ENCODE assay signal across 8 mouse cellular contexts in genomic region chr5:142904208-142905037, GRCm38 (mm10). TPM values are rescaled to one million over a fixed set of nuclear protein-coding genes. Genes with fewer than 3 reads are reported as not detected.
DNase-seq lines count a peak whose midpoint lies in the region; ATAC-seq and TF ChIP-seq lines count a peak whose summit lies in the region.

No protein-coding gene starts in this region.

- no peak for TF ChIP-seq POLR2A in cerebellum, adult 2 months (IDR thresholded peaks at IDR 0.05; ENCODE audit: borderline replicate concordance, insufficient read depth, low read length)
- TF ChIP-seq POLR2A in embryonic fibroblast, embryonic 13.5 days (IDR thresholded peaks at IDR 0.05; ENCODE audit: low read depth, low read length) = peak; percentile 62
- no peak for TF ChIP-seq POLR2A in small intestine, adult 2 months (IDR thresholded peaks at IDR 0.05; ENCODE audit: low read depth, low read length)

- 34% methylated on average over 19 of the region's 19 CpGs for WGBS in cerebellum, adult 2 months
- WGBS in intestine, postnatal 0 days = 40% methylated on average over 19 of the region's 19 CpGs
- 42% methylated on average over 19 of the region's 19 CpGs for WGBS in small intestine, adult 2 months

- no peaks in the 10 kb centered on the region for H3K9me3 ChIP-seq in intestine, postnatal 0 days (ENCODE audit: control insufficient read depth)

- peaks cover 62% of the 10 kb centered on the region for H3K36me3 ChIP-seq in intestine, postnatal 0 days (ENCODE audit: control insufficient read depth, insufficient read depth)
- H3K36me3 ChIP-seq in small intestine, adult 2 months (ENCODE audit: control insufficient read depth, insufficient read depth, low read length) = peaks cover 62% of the 10 kb centered on the region

- H3K27ac ChIP-seq in cerebellum, adult 2 months (ENCODE audit: insufficient read depth, low read length) = no peak overlapping the region
- peak overlapping the region; percentile 99 for H3K27ac ChIP-seq in embryonic fibroblast, embryonic 13.5 days (ENCODE audit: insufficient read depth, low read length)
- H3K27ac ChIP-seq in intestine, postnatal 0 days (ENCODE audit: low read depth, low read length) = peak overlapping the region; percentile 100
- H3K27ac ChIP-seq in small intestine, adult 2 months (ENCODE audit: insufficient read depth, low read depth, low read length) = peak overlapping the region; percentile 99

- H3K4me2 ChIP-seq in intestine, postnatal 0 days (replicated peaks; ENCODE audit: low read depth) = peak overlapping the region; percentile 80

- ATAC-seq in intestine, postnatal 0 days = no peak

- peak overlapping the region; percentile 6 for H3K4me3 ChIP-seq in cerebellum, adult 2 months (replicated peaks; ENCODE audit: insufficient read depth, low read depth, low read length)
- H3K4me3 ChIP-seq in embryonic fibroblast, embryonic 13.5 days (ENCODE audit: insufficient read depth, low read length) = peak overlapping the region; percentile 86
- peak overlapping the region; percentile 100 for H3K4me3 ChIP-seq in intestine, postnatal 0 days (ENCODE audit: low read depth, low read length)
- H3K4me3 ChIP-seq in small intestine, adult 2 months (ENCODE audit: low read depth, low read length) = peak overlapping the region; percentile 75

- no peak for TF ChIP-seq CTCF in cerebellum, adult 2 months (IDR thresholded peaks at IDR 0.05; ENCODE audit: borderline replicate concordance, insufficient read depth, low read depth, low read length)
- TF ChIP-seq CTCF in embryonic fibroblast, embryonic 13.5 days (IDR thresholded peaks at IDR 0.05; ENCODE audit: borderline replicate concordance, insufficient read depth, low read length) = no peak
- no peak for TF ChIP-seq CTCF in intestine, postnatal 0 days (IDR thresholded peaks at IDR 0.05; ENCODE audit: low read depth)
- no peak for TF ChIP-seq CTCF in small intestine, adult 2 months (IDR thresholded peaks at IDR 0.05; ENCODE audit: extremely low read depth, insufficient read length, insufficient replicate concordance, low read depth, low read length)

- DNase-seq in cerebellum, adult 2 months = peak in 1 of 2 experiments; percentile 25
- no peak for DNase-seq in cerebellum, postnatal 25 days
- peak; percentile 68 for DNase-seq in 3134 (ENCODE audit: extremely low read depth, insufficient read length, low spot score)
- DNase-seq in frontal cortex, postnatal 25 days (ENCODE audit: low spot score in 2 of 2) = no peak
- DNase-seq in urinary bladder, postnatal 25 days (ENCODE audit: low spot score) = no peak

- H3K27me3 ChIP-seq in cerebellum, adult 2 months (ENCODE audit: control insufficient read depth, insufficient read depth, low read length) = no peaks in the 10 kb centered on the region
- no peaks in the 10 kb centered on the region for H3K27me3 ChIP-seq in intestine, postnatal 0 days (replicated peaks; ENCODE audit: control insufficient read depth, insufficient read depth, low read length)
- no peaks in the 10 kb centered on the region for H3K27me3 ChIP-seq in small intestine, adult 2 months (ENCODE audit: control insufficient read depth, insufficient read depth, low read length)

- peak overlapping the region; percentile 100 for H3K9ac ChIP-seq in intestine, postnatal 0 days (ENCODE audit: low read depth, low read length)

- peaks cover 23% of the 10 kb centered on the region for H3K4me1 ChIP-seq in cerebellum, adult 2 months (ENCODE audit: control insufficient read depth, insufficient read depth, low read length)
- peaks cover 13% of the 10 kb centered on the region for H3K4me1 ChIP-seq in embryonic fibroblast, embryonic 13.5 days (ENCODE audit: control insufficient read depth, insufficient read depth, low read length)
- peaks cover 20% of the 10 kb centered on the region for H3K4me1 ChIP-seq in intestine, postnatal 0 days (replicated peaks; ENCODE audit: control insufficient read depth, insufficient read depth, low read length)
- H3K4me1 ChIP-seq in small intestine, adult 2 months (ENCODE audit: control insufficient read depth, insufficient read depth, insufficient read length, low read length) = peaks cover 20% of the 10 kb centered on the region; the same call in 1 of the 2 replicates

RNA-seq across cellular contexts. Expression of gene Actb, which starts 2.1 kb away (rescaled TPM):
- polyA plus RNA-seq in cerebellum, adult 2 months (2012; rRNA removed) = 2,136 and 2,149 TPM in 2 replicates
- 7,994 and 9,776 TPM in 2 replicates for polyA plus RNA-seq in embryonic fibroblast, embryonic 13.5 days (2011; ENCODE audit: insufficient read length, low read depth, missing spikeins)
- 22,808 and 23,070 TPM in 2 replicates for polyA plus RNA-seq in intestine, postnatal 0 days (2015; fragmentation: Nextera tagmentation; extraction: Ambion mirVana)
- 4,701 and 11,894 TPM in 2 replicates for polyA plus RNA-seq in small intestine, adult 2 months (2012; rRNA removed)

RNA-seq across cellular contexts. Expression of gene Fbxl18, which starts 9.2 kb away (rescaled TPM):
- polyA plus RNA-seq in cerebellum, adult 2 months (2012; rRNA removed) = 22.3 TPM in 2 replicates
- polyA plus RNA-seq in embryonic fibroblast, embryonic 13.5 days (2011; ENCODE audit: insufficient read length, low read depth, missing spikeins) = 8.7 and 8.8 TPM in 2 replicates
- polyA plus RNA-seq in intestine, postnatal 0 days (2015; fragmentation: Nextera tagmentation; extraction: Ambion mirVana) = 5.6 and 6.2 TPM in 2 replicates
- 17.0 and 28.4 TPM in 2 replicates for polyA plus RNA-seq in small intestine, adult 2 months (2012; rRNA removed)

RNA-seq across cellular contexts. Expression of gene Fscn1, which starts 55.7 kb away (rescaled TPM):
- polyA plus RNA-seq in cerebellum, adult 2 months (2012; rRNA removed) = 110 and 115 TPM in 2 replicates
- polyA plus RNA-seq in embryonic fibroblast, embryonic 13.5 days (2011; ENCODE audit: insufficient read length, low read depth, missing spikeins) = 323 and 406 TPM in 2 replicates
- 36.5 and 37.1 TPM in 2 replicates for polyA plus RNA-seq in intestine, postnatal 0 days (2015; fragmentation: Nextera tagmentation; extraction: Ambion mirVana)
- 12.3 and 15.0 TPM in 2 replicates for polyA plus RNA-seq in small intestine, adult 2 months (2012; rRNA removed)

Comparison
In these comparisons a context has a peak if more than half of its experiments do, and no peak if none do; other contexts are left out.
1. H3K4me3 ChIP-seq: peak in every context shown above with its lines; median percentile 100 in intestine, postnatal 0 days; 86 in embryonic fibroblast, embryonic 13.5 days; 75 in small intestine, adult 2 months; 6 in cerebellum, adult 2 months.